Mouse (Mus musculus) CH12.LX (cell line): ENCODE measurements around the gene Chd9.

Experiments used
- CTCF ChIP-seq, 2 experiments: IDR thresholded peaks in 1 of 2; conservative IDR thresholded peaks in 1 of 2; 2 replicates each; pipeline ENCODE4 v1.5.1; 2011 to 2012; ENCODE audit warnings: low read depth in 2 of 2, low read length in 2 of 2, improper control_type of control experiment in 1 of 2, inconsistent platforms in 1 of 2, mild to moderate bottlenecking in 1 of 2, moderate library complexity in 1 of 2
- EP300 ChIP-seq: IDR thresholded peaks from 2 replicates; pipeline ENCODE4 v1.6.1; 2011; ENCODE audit warnings: low read length, improper control_type of control experiment
- ETS1 ChIP-seq: conservative IDR thresholded peaks from 2 replicates; pipeline ENCODE4 v1.6.1; 2012; ENCODE audit warnings: low read depth, mild to moderate bottlenecking, inconsistent platforms, low read length, improper control_type of control experiment, moderate library complexity
- MAFK ChIP-seq: IDR thresholded peaks from 2 replicates; pipeline ENCODE4 v1.6.1; 2011; ENCODE audit warnings: low read length, improper control_type of control experiment; ENCODE audit not compliant: insufficient replicate concordance
- MAX ChIP-seq: IDR thresholded peaks from 2 replicates; pipeline ENCODE4 v1.6.1; 2011; ENCODE audit warnings: low read length, improper control_type of control experiment
- MEF2A ChIP-seq: IDR thresholded peaks from 2 replicates; pipeline ENCODE4 v1.6.1; 2014; ENCODE audit warnings: low read depth, mild to moderate bottlenecking, inconsistent platforms, low read length, improper control_type of control experiment, borderline replicate concordance
- MYC ChIP-seq: IDR thresholded peaks from 2 replicates; pipeline ENCODE4 v1.6.1; 2011; ENCODE audit warnings: low read depth, mild to moderate bottlenecking, improper control_type of control experiment, low read length
- NELFE ChIP-seq: IDR thresholded peaks from 2 replicates; pipeline ENCODE4 v1.6.1; 2011; ENCODE audit warnings: low read depth, low read length, improper control_type of control experiment
- NRF1 ChIP-seq: IDR thresholded peaks from 2 replicates; pipeline ENCODE4 v1.6.1; 2014; ENCODE audit warnings: low read depth, mild to moderate bottlenecking, inconsistent platforms, low read length, improper control_type of control experiment, moderate library complexity
- POLR2A ChIP-seq: IDR thresholded peaks from 2 replicates; pipeline ENCODE4 v1.6.1; 2011; ENCODE audit warnings: low read depth, mild to moderate bottlenecking, improper control_type of control experiment, low read length
- RAD21 ChIP-seq: IDR thresholded peaks from 2 replicates; pipeline ENCODE4 v1.6.1; 2011; ENCODE audit warnings: low read depth, mild to moderate bottlenecking, low read length, improper control_type of control experiment, moderate library complexity
- USF1 ChIP-seq: IDR thresholded peaks from 2 replicates; pipeline ENCODE4 v1.6.1; 2014; ENCODE audit warnings: low read depth, mild to moderate bottlenecking, inconsistent platforms, low read length, improper control_type of control experiment
- USF2 ChIP-seq: conservative IDR thresholded peaks from 2 replicates; pipeline ENCODE4 v1.6.1; 2011; ENCODE audit warnings: low read depth, low read length, improper control_type of control experiment
- ZMIZ1 ChIP-seq: IDR thresholded peaks from 2 replicates; pipeline ENCODE4 v1.6.1; 2012; ENCODE audit warnings: low read depth, mild to moderate bottlenecking, inconsistent platforms, low read length, improper control_type of control experiment

DNA sequence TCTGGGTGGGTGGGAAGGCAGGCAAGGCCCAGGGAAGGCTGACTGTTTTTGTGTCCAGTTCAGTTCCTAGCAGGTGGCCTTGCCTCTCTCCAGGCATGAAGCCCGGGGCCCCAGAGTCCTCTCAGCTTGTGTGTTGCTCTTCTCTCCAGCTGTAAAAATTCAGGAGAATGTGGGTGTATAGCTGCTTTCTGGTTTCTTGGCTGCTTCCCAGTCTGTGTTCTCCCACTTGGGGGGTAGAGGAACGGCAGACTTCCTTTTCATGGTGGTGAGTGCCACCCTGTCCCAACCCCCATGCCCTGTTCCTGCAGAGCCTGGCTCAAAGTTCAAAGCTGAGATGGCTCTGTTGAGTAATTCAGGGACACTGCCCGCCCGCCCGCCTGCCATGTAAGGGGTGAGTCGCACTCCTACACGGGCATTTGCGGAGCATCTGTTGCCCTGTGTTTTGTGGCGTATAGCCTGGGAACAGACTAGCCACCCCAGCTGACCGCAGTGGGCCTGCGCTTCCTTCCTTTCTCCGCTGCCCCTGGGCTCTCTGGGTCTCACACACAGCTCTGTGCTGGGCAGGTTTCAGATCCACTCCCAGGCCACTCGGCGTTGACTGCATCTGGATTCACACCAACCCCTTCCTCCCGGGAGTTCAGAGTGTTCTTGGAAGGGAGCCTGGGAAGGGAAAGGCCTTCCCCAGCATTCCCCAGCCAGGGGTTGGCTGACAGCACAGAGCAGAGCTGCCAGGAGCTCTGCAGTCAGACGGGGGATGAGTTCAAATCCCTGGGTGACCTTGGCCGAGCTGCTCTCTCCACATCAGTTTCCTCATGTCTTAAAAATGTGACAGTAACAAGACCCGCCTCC, 41.1 kb downstream of the Chd9 start:
- no peak for TF ChIP-seq CTCF (conservative IDR thresholded peaks at IDR 0.05 in 1 of 2, IDR thresholded peaks at IDR 0.05 in 1 of 2; ENCODE audit: low read depth in 2 of 2, low read length in 2 of 2)
- TF ChIP-seq POLR2A, result peak; percentile 27; the same call in 1 of the 2 replicates
- no peak for TF ChIP-seq MAFK
- no peak for TF ChIP-seq EP300
- no peak for TF ChIP-seq NELFE
- TF ChIP-seq MAX, result no peak
- no peak for TF ChIP-seq MEF2A
- no peak for TF ChIP-seq ETS1
- no peak for TF ChIP-seq NRF1
- TF ChIP-seq MYC, result no peak
- TF ChIP-seq USF2, result no peak
- TF ChIP-seq USF1, result no peak
- TF ChIP-seq ZMIZ1, result no peak
- TF ChIP-seq RAD21, result no peak
